Mouse (Mus musculus) liver, embryonic 12.5 days (tissue): ENCODE measurements at regions not wholly inside any gene's neighbourhood (a gene's known extent, or its start where the extent isn't known, plus 50 kb on each side); places are given as distances from the start of the nearest gene placed in this dataset.
A peak's percentile ranks its signal among the peaks of the same experiment; 100 is the strongest.

Experiments used
- ATAC-seq: fragments of 200-750 bp; cut with Nextera tagmentation; 2 replicates; pipeline ENCODE4 v1.8.0; 2017; ENCODE audit warnings: moderate number of reproducible peaks, mild to moderate bottlenecking, moderate library complexity
- H3K27ac ChIP-seq: fragments of 300-500 bp; sonication (generic); 2 replicates; pipeline ENCODE4 v1.5.1; 2016; ENCODE audit warnings: mild to moderate bottlenecking
- H3K27me3 ChIP-seq: fragments of 300-500 bp; sonication (generic); replicated peaks from 2 replicates; pipeline ENCODE4 v1.6.1; 2016; ENCODE audit warnings: mild to moderate bottlenecking, moderate library complexity
- H3K36me3 ChIP-seq: fragments of 300-500 bp; sonication (generic); 2 replicates; pipeline ENCODE4 v1.6.1; 2016; ENCODE audit warnings: mild to moderate bottlenecking, moderate library complexity
- H3K4me1 ChIP-seq: fragments of 300-500 bp; sonication (generic); 2 replicates; pipeline ENCODE4 v1.6.1; 2016
- H3K4me2 ChIP-seq: fragments of 300-500 bp; sonication (generic); 2 replicates; pipeline ENCODE4 v1.6.1; 2016; ENCODE audit warnings: mild to moderate bottlenecking, moderate library complexity
- H3K4me3 ChIP-seq: fragments of 300-500 bp; sonication (generic); 2 replicates; pipeline ENCODE4 v1.5.1; 2016; ENCODE audit warnings: mild to moderate bottlenecking, moderate library complexity
- H3K9ac ChIP-seq: fragments of 300-500 bp; sonication (generic); 2 replicates; pipeline ENCODE4 v1.6.1; 2016; ENCODE audit warnings: mild to moderate bottlenecking, moderate library complexity
- H3K9me3 ChIP-seq: fragments of 300-500 bp; sonication (generic); replicated peaks from 2 replicates; pipeline ENCODE4 v1.6.1; 2016; ENCODE audit warnings: mild to moderate bottlenecking, moderate library complexity
- WGBS: fragments of 180-500 bp; shearing (Covaris S2); methylation state at CpG from one replicate; pipeline ENCODE4 v1.1.7; 2016; ENCODE audit not compliant: insufficient replicate concordance; 5-methylcytosine and 5-hydroxymethylcytosine counted together

GRCm38 (mm10) chr12:107539683-107540082, 51.3 kb downstream of the 3110018I06Rik start:
- Histone ChIP-seq H3K9ac (no peak overlapping the region), H3K4me3 (no peak overlapping the region), H3K27me3 (no peaks in the 10 kb centered on the region), H3K4me2 (no peak overlapping the region), H3K4me1 (no peaks in the 10 kb centered on the region), H3K27ac (no peak overlapping the region), H3K36me3 (no peaks in the 10 kb centered on the region), H3K9me3 (no peaks in the 10 kb centered on the region)
- ATAC-seq = peak; percentile 75
- WGBS = 49% methylated on average over 3 of the region's 3 CpGs

- H3K9ac ChIP-seq = no peak overlapping the region
- no peaks in the 10 kb centered on the region for H3K36me3 ChIP-seq
- H3K27me3 ChIP-seq = no peaks in the 10 kb centered on the region
- no peaks in the 10 kb centered on the region for H3K9me3 ChIP-seq
- no peaks in the 10 kb centered on the region for H3K4me1 ChIP-seq
- H3K4me3 ChIP-seq = no peak overlapping the region
- 66% methylated on average over 5 of the region's 5 CpGs for WGBS
- ATAC-seq = no peak
- no peak overlapping the region for H3K27ac ChIP-seq
- no peak overlapping the region for H3K4me2 ChIP-seq
Observed at GRCm38 (mm10) chr12:107541196-107541595, 52.8 kb downstream of the 3110018I06Rik start.

GRCm38 (mm10) chr12:107547194-107547885, 58.9 kb downstream of the 3110018I06Rik start:
- Histone ChIP-seq H3K27me3 (no peaks in the 10 kb centered on the region), H3K36me3 (no peaks in the 10 kb centered on the region), H3K4me3 (no peak overlapping the region), H3K4me2 (no peak overlapping the region), H3K9me3 (no peaks in the 10 kb centered on the region), H3K27ac (no peak overlapping the region), H3K4me1 (no peaks in the 10 kb centered on the region), H3K9ac (no peak overlapping the region)
- no peak for ATAC-seq
- 59% methylated on average over 5 of the region's 5 CpGs for WGBS

- H3K27me3 ChIP-seq = no peaks in the 10 kb centered on the region
- no peak overlapping the region for H3K9ac ChIP-seq
- no peak overlapping the region for H3K4me3 ChIP-seq
- no peak overlapping the region for H3K4me2 ChIP-seq
- WGBS = 77% methylated on average over 3 of the region's 3 CpGs
- no peak for ATAC-seq
- no peaks in the 10 kb centered on the region for H3K4me1 ChIP-seq
- no peak overlapping the region for H3K27ac ChIP-seq
- H3K36me3 ChIP-seq = no peaks in the 10 kb centered on the region
- 0 out of 2 replicates have a peak, but pooled peaks cover under 1% of the 10 kb centered on the region for H3K9me3 ChIP-seq
Observed at GRCm38 (mm10) chr12:107547886-107548448, 59.5 kb downstream of the 3110018I06Rik start.

- Histone ChIP-seq H3K4me2 (no peak overlapping the region), H3K4me3 (no peak overlapping the region), H3K27me3 (no peaks in the 10 kb centered on the region), H3K9ac (no peak overlapping the region), H3K36me3 (no peaks in the 10 kb centered on the region), H3K4me1 (no peaks in the 10 kb centered on the region), H3K27ac (no peak overlapping the region), H3K9me3 (peaks cover 5% of the 10 kb centered on the region; the same call in 1 of the 2 replicates)
- peak; percentile 86 for ATAC-seq
- 57% methylated on average over 25 of the region's 25 CpGs for WGBS
Observed at GRCm38 (mm10) chr12:107549452-107550296, 61.2 kb downstream of the 3110018I06Rik start.

- no peak overlapping the region for H3K9ac ChIP-seq
- 68% methylated on average over 4 of the region's 4 CpGs for WGBS
- no peak overlapping the region for H3K4me2 ChIP-seq
- H3K36me3 ChIP-seq = no peaks in the 10 kb centered on the region
- H3K27ac ChIP-seq = no peak overlapping the region
- no peaks in the 10 kb centered on the region for H3K27me3 ChIP-seq
- H3K4me1 ChIP-seq = no peaks in the 10 kb centered on the region
- no peak overlapping the region for H3K4me3 ChIP-seq
- no peak for ATAC-seq
- H3K9me3 ChIP-seq = peaks cover 13% of the 10 kb centered on the region
Observed at GRCm38 (mm10) chr12:107559191-107559590, 70.8 kb downstream of the 3110018I06Rik start.

GRCm38 (mm10) chr12:107560100-107560499, 71.7 kb downstream of the 3110018I06Rik start:
- no peak overlapping the region for H3K9ac ChIP-seq
- no peaks in the 10 kb centered on the region for H3K27me3 ChIP-seq
- H3K4me1 ChIP-seq = no peaks in the 10 kb centered on the region
- H3K27ac ChIP-seq = no peak overlapping the region
- no peak overlapping the region for H3K4me3 ChIP-seq
- H3K36me3 ChIP-seq = no peaks in the 10 kb centered on the region
- no peak for ATAC-seq
- no peak overlapping the region for H3K4me2 ChIP-seq
- peaks cover 13% of the 10 kb centered on the region for H3K9me3 ChIP-seq

GRCm38 (mm10) chr12:107572586-107572985, 84.2 kb downstream of the 3110018I06Rik start:
- ATAC-seq = no peak
- no peaks in the 10 kb centered on the region for H3K27me3 ChIP-seq
- H3K9me3 ChIP-seq = no peaks in the 10 kb centered on the region
- no peak overlapping the region for H3K4me3 ChIP-seq
- H3K4me2 ChIP-seq = no peak overlapping the region
- no peaks in the 10 kb centered on the region for H3K36me3 ChIP-seq
- WGBS = 72% methylated on average over 4 of the region's 4 CpGs
- no peaks in the 10 kb centered on the region for H3K4me1 ChIP-seq
- no peak overlapping the region for H3K9ac ChIP-seq
- H3K27ac ChIP-seq = no peak overlapping the region

- Histone ChIP-seq H3K4me1 (no peaks in the 10 kb centered on the region), H3K9ac (no peak overlapping the region), H3K9me3 (no peaks in the 10 kb centered on the region), H3K36me3 (no peaks in the 10 kb centered on the region), H3K27ac (no peak overlapping the region), H3K4me2 (no peak overlapping the region), H3K27me3 (no peaks in the 10 kb centered on the region), H3K4me3 (no peak overlapping the region)
- WGBS = 58% methylated on average over 5 of the region's 5 CpGs
- ATAC-seq = no peak
Observed at GRCm38 (mm10) chr12:107579508-107579907, 91.1 kb downstream of the 3110018I06Rik start.

- Histone ChIP-seq H3K9ac (no peak overlapping the region), H3K4me1 (no peaks in the 10 kb centered on the region), H3K4me2 (no peak overlapping the region), H3K9me3 (no peaks in the 10 kb centered on the region), H3K36me3 (no peaks in the 10 kb centered on the region), H3K4me3 (no peak overlapping the region), H3K27me3 (no peaks in the 10 kb centered on the region), H3K27ac (no peak overlapping the region)
- ATAC-seq = no peak
- WGBS = 39% methylated on average over 11 of the region's 11 CpGs
Observed at GRCm38 (mm10) chr12:107583151-107583720, 94.8 kb downstream of the 3110018I06Rik start.

GRCm38 (mm10) chr12:107585696-107586225, 97.3 kb downstream of the 3110018I06Rik start:
- WGBS = 54% methylated on average over 9 of the region's 9 CpGs
- Histone ChIP-seq H3K27me3 (no peaks in the 10 kb centered on the region), H3K4me2 (no peak overlapping the region), H3K4me3 (no peak overlapping the region), H3K4me1 (no peaks in the 10 kb centered on the region), H3K36me3 (no peaks in the 10 kb centered on the region), H3K9me3 (no peaks in the 10 kb centered on the region), H3K27ac (no peak overlapping the region), H3K9ac (no peak overlapping the region)
- no peak for ATAC-seq

- H3K9me3 ChIP-seq = no peaks in the 10 kb centered on the region
- H3K36me3 ChIP-seq = no peaks in the 10 kb centered on the region
- no peak overlapping the region for H3K4me2 ChIP-seq
- H3K4me1 ChIP-seq = no peaks in the 10 kb centered on the region
- no peaks in the 10 kb centered on the region for H3K27me3 ChIP-seq
- H3K27ac ChIP-seq = no peak overlapping the region
- H3K9ac ChIP-seq = no peak overlapping the region
- H3K4me3 ChIP-seq = no peak overlapping the region
- no peak for ATAC-seq
Observed at GRCm38 (mm10) chr12:107596236-107596635, 107.8 kb downstream of the 3110018I06Rik start.
